Mouse (Mus musculus): ENCODE measurements around the gene Gtpbp2. TPM values are rescaled to one million over a fixed set of nuclear protein-coding genes. Genes with fewer than 3 reads are reported as not detected.
A peak's percentile ranks its signal among the peaks of the same experiment; 100 is the strongest.

Gene Gtpbp2
- 100 to 1,000 TPM; 118 to 138 TPM for total RNA-seq (2021)
- long read RNA-seq, experiment 1, transcript Gtpbp2-201 (12 exons, 2,966 nt) = major isoform, 7 of 22 reads
- long read RNA-seq, experiment 1, partial matches to known transcripts = 4 of 22 reads
- long read RNA-seq, experiment 1, other reads (novel, unspliced or antisense) = 7 of 22 reads
- long read RNA-seq, experiment 2, transcript Gtpbp2-201 (12 exons, 2,966 nt) = major isoform, 19 of 34 reads
- long read RNA-seq, experiment 2, partial matches to known transcripts = 2 of 34 reads
- long read RNA-seq, experiment 2, other reads (novel, unspliced or antisense) = 12 of 34 reads

GRCm38 (mm10) chr17:46160686-46161085, at the start of gene Gtpbp2:
Gene Gtpbp2, plus strand, starts transcription at chr17:46161032.
- peak; percentile 95 to 99 for DNase-seq (ENCODE audit: low spot score in 2 of 2)
- peak within 1 kb of the TSS; percentile 92 for H3K4me3 ChIP-seq
- no peak for TF ChIP-seq CTCF (conservative IDR thresholded peaks at IDR 0.05)
- H3K27ac ChIP-seq = peak within 1 kb of the TSS; percentile 90

GRCm38 (mm10) chr17:46115489-46115888, 45.3 kb upstream of the Gtpbp2 start:
- Histone ChIP-seq H3K27ac (no peak overlapping the region), H3K4me3 (no peak overlapping the region)
- TF ChIP-seq CTCF (conservative IDR thresholded peaks at IDR 0.05) = no peak
- no peak for DNase-seq (ENCODE audit: low spot score in 2 of 2)

GRCm38 (mm10) chr17:46116138-46116537, 44.7 kb upstream of the Gtpbp2 start:
- no peak for DNase-seq (ENCODE audit: low spot score in 2 of 2)
- no peak overlapping the region for H3K4me3 ChIP-seq

GRCm38 (mm10) chr17:46116881-46117280, 44.0 kb upstream of the Gtpbp2 start:
- no peak for DNase-seq (ENCODE audit: low spot score in 2 of 2)
- H3K27ac ChIP-seq = no peak overlapping the region
- no peak for TF ChIP-seq CTCF (conservative IDR thresholded peaks at IDR 0.05)
- no peak overlapping the region for H3K4me3 ChIP-seq

More at GRCm38 (mm10) chr17:46116138-46116537, 44.7 kb upstream of the Gtpbp2 start:
- TF ChIP-seq CTCF (conservative IDR thresholded peaks at IDR 0.05) = no peak
- H3K27ac ChIP-seq = no peak overlapping the region

GRCm38 (mm10) chr17:46117623-46118422, 43.0 kb upstream of the Gtpbp2 start:
- Histone ChIP-seq H3K27ac (no peak overlapping the region), H3K4me3 (no peak overlapping the region)
- no peak for DNase-seq (ENCODE audit: low spot score in 2 of 2)
- TF ChIP-seq CTCF (conservative IDR thresholded peaks at IDR 0.05) = no peak

GRCm38 (mm10) chr17:46118423-46118850, 42.4 kb upstream of the Gtpbp2 start:
- no peak for DNase-seq (ENCODE audit: low spot score in 2 of 2)
- no peak for TF ChIP-seq CTCF (conservative IDR thresholded peaks at IDR 0.05)
- Histone ChIP-seq H3K27ac (no peak overlapping the region), H3K4me3 (no peak overlapping the region)

- no peak for DNase-seq (ENCODE audit: low spot score in 2 of 2)
- no peak for TF ChIP-seq CTCF (conservative IDR thresholded peaks at IDR 0.05)
- H3K4me3 ChIP-seq = no peak overlapping the region
- H3K27ac ChIP-seq = no peak overlapping the region
Observed at GRCm38 (mm10) chr17:46119641-46120040, 41.2 kb upstream of the Gtpbp2 start.

GRCm38 (mm10) chr17:46122791-46123190, 38.0 kb upstream of the Gtpbp2 start:
- no peak for TF ChIP-seq CTCF (conservative IDR thresholded peaks at IDR 0.05)
- H3K4me3 ChIP-seq = no peak overlapping the region
- no peak overlapping the region for H3K27ac ChIP-seq
- peak in 1 of 2 experiments; percentile 8 for DNase-seq (ENCODE audit: low spot score in 2 of 2)

GRCm38 (mm10) chr17:46123285-46123684, 37.5 kb upstream of the Gtpbp2 start:
- no peak for TF ChIP-seq CTCF (conservative IDR thresholded peaks at IDR 0.05)
- DNase-seq (ENCODE audit: low spot score in 2 of 2) = no peak
- Histone ChIP-seq H3K27ac (no peak overlapping the region), H3K4me3 (no peak overlapping the region)

GRCm38 (mm10) chr17:46123953-46124700, 36.7 kb upstream of the Gtpbp2 start:
- peak; percentile 28 for TF ChIP-seq CTCF (conservative IDR thresholded peaks at IDR 0.05)
- no peak for DNase-seq (ENCODE audit: low spot score in 2 of 2)
- Histone ChIP-seq H3K4me3 (no peak overlapping the region), H3K27ac (no peak overlapping the region)

- no peak overlapping the region for H3K27ac ChIP-seq
- TF ChIP-seq CTCF (conservative IDR thresholded peaks at IDR 0.05) = no peak
- H3K4me3 ChIP-seq = no peak overlapping the region
- DNase-seq (ENCODE audit: low spot score in 2 of 2) = no peak
Observed at GRCm38 (mm10) chr17:46126608-46127007, 34.2 kb upstream of the Gtpbp2 start.

GRCm38 (mm10) chr17:46127814-46128493, 32.9 kb upstream of the Gtpbp2 start:
- no peak for TF ChIP-seq CTCF (conservative IDR thresholded peaks at IDR 0.05)
- Histone ChIP-seq H3K27ac (0 out of 2 replicates have a peak overlapping the region, but pooled peaks have one; percentile 71), H3K4me3 (no peak overlapping the region)
- no peak for DNase-seq (ENCODE audit: low spot score in 2 of 2)
